Mouse (Mus musculus): Measurements from ENCODE around the gene Gps2.

- TF ChIP-seq CTCF (IDR thresholded peaks at IDR 0.05; ENCODE audit: insufficient read depth, low read length) = no peak
- TF ChIP-seq POLR2A (IDR thresholded peaks at IDR 0.05; ENCODE audit: borderline replicate concordance, extremely low read depth, low read depth, low read length) = no peak
Measured at GRCm38 (mm10) chr11:69918118-69918517, 4.4 kb downstream of the Gps2 start.

Data from lung, adult 2 months (tissue).